24 mouse cellular contexts compared by ENCODE assay signal in the genomic region with DNA sequence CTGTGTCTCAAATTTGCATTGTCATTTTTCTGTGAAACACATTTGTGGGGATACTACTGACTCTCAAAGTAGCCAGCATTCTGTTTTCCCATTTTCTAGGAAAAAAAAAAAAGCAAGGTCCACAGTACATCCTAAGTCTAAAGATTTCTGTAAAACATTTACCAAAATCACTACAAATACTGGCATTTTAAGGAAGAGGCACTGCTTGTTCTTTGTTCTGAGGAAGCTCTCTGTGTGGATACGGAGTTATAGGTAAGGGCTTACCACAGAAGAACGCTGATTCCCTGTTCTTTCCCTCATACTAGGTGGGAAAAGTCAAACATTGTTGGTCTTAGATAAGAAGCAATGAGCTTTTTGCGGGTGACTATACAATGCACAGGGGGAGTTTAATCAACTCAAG. TPM values are rescaled to one million over a fixed set of nuclear protein-coding genes. Genes with fewer than 3 reads are reported as not detected.
DNase-seq lines count a peak whose midpoint lies in the region; ATAC-seq and TF ChIP-seq lines count a peak whose summit lies in the region.
"Had no signal": no experiment of that assay in that cellular context is flagged by ENCODE, and none has a peak within 500 bp of the region (broad histone marks: within the 10 kb centered on the region; RNA-seq: fewer than 3 reads in every experiment).

A gene (plus strand): TSS at position 197 of the 400 bp plus-strand sequence.

- peak; percentile 91 for DNase-seq in kidney, adult 2 months
- no peak for DNase-seq in kidney, adult 11 months
- peak; percentile 93 for DNase-seq in liver, adult 2 months (ENCODE audit: extremely low read depth, low read depth, low spot score)
- DNase-seq in liver, embryonic 11.5 days (ENCODE audit: low spot score): no peak
- DNase-seq in yolk sac, embryonic 10.5 days (ENCODE audit: low spot score): peak; percentile 14
- DNase-seq: adrenal gland, postnatal 10 days; cerebellum, adult 11 months; cerebellum, adult 9-10 months; cerebellum, postnatal 25 days; gastrocnemius, postnatal 36 days; heart, adult 11 months; heart, postnatal 36 days had no signal

- no peak for TF ChIP-seq CTCF in kidney, adult 2 months (conservative IDR thresholded peaks at IDR 0.05; ENCODE audit: insufficient read depth, insufficient read length, low read depth, low read length)
- TF ChIP-seq CTCF in liver, adult 2 months (IDR thresholded peaks at IDR 0.05; ENCODE audit: low read depth, low read length): no peak

- peaks cover 7% of the 10 kb centered on the region; the same call in 1 of the 2 replicates for H3K4me1 ChIP-seq in kidney, adult 2 months (ENCODE audit: control insufficient read depth, insufficient read depth, low read length)
- peaks cover 15% of the 10 kb centered on the region; the same call in 1 of the 2 replicates for H3K4me1 ChIP-seq in liver, adult 2 months (ENCODE audit: control insufficient read depth, insufficient read depth, low read length)
- no peaks in the 10 kb centered on the region for H3K4me1 ChIP-seq in liver, embryonic 11.5 days (replicated peaks; ENCODE audit: control insufficient read depth, insufficient read depth, low read length)
- H3K4me1 ChIP-seq in kidney, embryonic 15.5 days: no peaks in the 10 kb centered on the region
- H3K4me1 ChIP-seq: embryonic facial prominence, embryonic 12.5 days; forebrain, embryonic 15.5 days; heart, embryonic 13.5 days had no signal

- 42% methylated on average over 3 of the region's 3 CpGs for WGBS in kidney, adult 2 months
- 16% methylated on average over 3 of the region's 3 CpGs for WGBS in liver, adult 2 months
- WGBS in liver, embryonic 11.5 days: 48% methylated on average over 3 of the region's 3 CpGs
- 72% methylated on average over 3 of the region's 3 CpGs for WGBS in kidney, embryonic 15.5 days

- TF ChIP-seq POLR2A in kidney, adult 2 months (IDR thresholded peaks at IDR 0.05; ENCODE audit: low read depth, low read length): peak; percentile 38
- TF ChIP-seq POLR2A in liver, adult 2 months (IDR thresholded peaks at IDR 0.05; ENCODE audit: extremely low read depth, insufficient read depth, low read length): no peak

- peak within 1 kb of the TSS; percentile 98 for H3K27ac ChIP-seq in kidney, adult 2 months (ENCODE audit: insufficient read depth, low read depth, low read length)
- peak within 1 kb of the TSS; percentile 80 for H3K27ac ChIP-seq in liver, adult 2 months (replicated peaks; ENCODE audit: insufficient read depth, low read depth, low read length)
- no peak within 1 kb of the TSS for H3K27ac ChIP-seq in liver, embryonic 11.5 days (ENCODE audit: low read depth, low read length)
- no peak within 1 kb of the TSS for H3K27ac ChIP-seq in kidney, embryonic 15.5 days
- H3K27ac ChIP-seq: embryonic facial prominence, embryonic 12.5 days; forebrain, embryonic 15.5 days; heart, embryonic 13.5 days had no signal

- no peaks in the 10 kb centered on the region for H3K27me3 ChIP-seq in kidney, adult 2 months (replicated peaks; ENCODE audit: control insufficient read depth, insufficient read depth, low read length)
- no peaks in the 10 kb centered on the region for H3K27me3 ChIP-seq in liver, adult 2 months (ENCODE audit: control insufficient read depth, insufficient read depth, low read length)
- H3K27me3 ChIP-seq in liver, embryonic 11.5 days (replicated peaks; ENCODE audit: control insufficient read depth, insufficient read depth, low read length): no peaks in the 10 kb centered on the region
- no peaks in the 10 kb centered on the region for H3K27me3 ChIP-seq in kidney, embryonic 15.5 days
- H3K27me3 ChIP-seq: embryonic facial prominence, embryonic 12.5 days; forebrain, embryonic 15.5 days; heart, embryonic 13.5 days had no signal

- ATAC-seq in liver, embryonic 11.5 days (replicated peaks; ENCODE audit: low FRiP score): no peak
- ATAC-seq in kidney, embryonic 15.5 days (replicated peaks; ENCODE audit: low FRiP score): 0 out of 2 replicates have a peak, but pooled peaks have one; percentile 40
- no peak for ATAC-seq in megakaryocyte, adult 5-6 weeks (ENCODE audit: poor library complexity, severe bottlenecking)
- ATAC-seq: forebrain, embryonic 15.5 days had no signal

- H3K4me2 ChIP-seq in liver, embryonic 11.5 days: no peak within 1 kb of the TSS
- H3K4me2 ChIP-seq in kidney, embryonic 15.5 days: no peak within 1 kb of the TSS
- H3K4me2 ChIP-seq: embryonic facial prominence, embryonic 12.5 days; forebrain, embryonic 15.5 days; heart, embryonic 13.5 days had no signal

- peak within 1 kb of the TSS; percentile 70; the same call in 1 of the 2 replicates for H3K9ac ChIP-seq in liver, adult 2 months (ENCODE audit: low read depth, low read length)
- H3K9ac ChIP-seq in liver, embryonic 11.5 days (ENCODE audit: low read depth, low read length): no peak within 1 kb of the TSS
- H3K9ac ChIP-seq in kidney, embryonic 15.5 days: no peak within 1 kb of the TSS
- H3K9ac ChIP-seq: embryonic facial prominence, embryonic 12.5 days; forebrain, embryonic 15.5 days; heart, embryonic 13.5 days had no signal

- H3K4me3 ChIP-seq in kidney, adult 2 months (ENCODE audit: insufficient read depth, low read depth, low read length): peak within 1 kb of the TSS; percentile 51
- peak within 1 kb of the TSS; percentile 67 for H3K4me3 ChIP-seq in liver, adult 2 months (ENCODE audit: insufficient read depth, low read depth, low read length)
- H3K4me3 ChIP-seq in liver, embryonic 11.5 days (ENCODE audit: low read depth, low read length): no peak within 1 kb of the TSS
- H3K4me3 ChIP-seq in kidney, embryonic 15.5 days (replicated peaks): no peak within 1 kb of the TSS
- H3K4me3 ChIP-seq: embryonic facial prominence, embryonic 12.5 days; forebrain, embryonic 15.5 days; heart, embryonic 13.5 days had no signal

- H3K36me3 ChIP-seq in kidney, adult 2 months (ENCODE audit: control insufficient read depth, insufficient read depth, low read length): no peaks in the 10 kb centered on the region
- H3K36me3 ChIP-seq in liver, adult 2 months (ENCODE audit: control insufficient read depth, insufficient read depth, low read length): peaks cover 3% of the 10 kb centered on the region; the same call in 1 of the 2 replicates
- no peaks in the 10 kb centered on the region for H3K36me3 ChIP-seq in liver, embryonic 11.5 days (ENCODE audit: control insufficient read depth, insufficient read depth, low read length)
- no peaks in the 10 kb centered on the region for H3K36me3 ChIP-seq in kidney, embryonic 15.5 days
- H3K36me3 ChIP-seq: embryonic facial prominence, embryonic 12.5 days; forebrain, embryonic 15.5 days; heart, embryonic 13.5 days had no signal

- H3K9me3 ChIP-seq in liver, embryonic 11.5 days (ENCODE audit: control insufficient read depth, low read length): no peaks in the 10 kb centered on the region
- H3K9me3 ChIP-seq in kidney, embryonic 15.5 days (replicated peaks): no peaks in the 10 kb centered on the region
- H3K9me3 ChIP-seq: embryonic facial prominence, embryonic 12.5 days; forebrain, embryonic 15.5 days; heart, embryonic 13.5 days had no signal

- no peaks in the 10 kb centered on the region; the same call in 1 of the 2 replicates for H3K79me2 ChIP-seq in liver, adult 2 months (ENCODE audit: control insufficient read depth, insufficient read depth, low read length)

RNA-seq across cellular contexts. Expression of the gene that starts here (rescaled TPM):
- polyA plus RNA-seq in kidney, adult 2 months (2012; rRNA removed): 1,454 and 1,674 TPM in 2 replicates
- 146 and 154 TPM in 2 replicates for total RNA-seq in liver, adult 2 months (2014; rRNA removed)
- 67.6 and 93.4 TPM in 2 replicates for polyA plus RNA-seq in liver, adult 2 months (2012; rRNA removed)
- polyA plus RNA-seq in liver, embryonic 11.5 days (2014; fragmentation: Nextera tagmentation; extraction: Ambion mirVana): 0.19 and 0.25 TPM in 2 replicates
- 57.5 and 58.1 TPM in 2 replicates for polyA plus RNA-seq in kidney, embryonic 15.5 days (2015; fragmentation: Nextera tagmentation; extraction: Ambion mirVana)
- total RNA-seq in megakaryocyte, adult 5-6 weeks (2015): not detected in 2 replicates
- total RNA-seq in megakaryocyte, adult 5-6 weeks (2017): not detected in 2 replicates
- total RNA-seq: gastrocnemius, adult 8-10 months; gastrocnemius, postnatal 36 days; heart, postnatal 36 days; MEL had no signal
- polyA plus RNA-seq: brain, embryonic 14.5 days; C2C12; cortical plate, adult 2 months; embryonic facial prominence, embryonic 12.5 days; forebrain, embryonic 11.5 days; forebrain, embryonic 15.5 days; heart, embryonic 13.5 days; heart, postnatal 0 days had no signal

Comparison
In these comparisons a context has a peak if more than half of its experiments do, and no peak if none do; other contexts are left out.
1. RNA of the gene that starts here (total RNA-seq): 146 to 154 TPM in liver, adult 2 months; not detected in megakaryocyte, adult 5-6 weeks; every median in the first group is over 100 times any median in the second.
2. RNA of the gene that starts here (polyA plus RNA-seq): 1,454 to 1,674 TPM in kidney, adult 2 months, 67.6 to 93.4 TPM in liver, adult 2 months and 57.5 to 58.1 TPM in kidney, embryonic 15.5 days; 0.19 to 0.25 TPM in liver, embryonic 11.5 days; every median in the first group is over 10 times any median in the second.
3. RNA of the gene that starts here (polyA plus RNA-seq): 1,454 to 1,674 TPM in kidney, adult 2 months; 67.6 to 93.4 TPM in liver, adult 2 months and 57.5 to 58.1 TPM in kidney, embryonic 15.5 days; every median in the first group is over 10 times any median in the second.
4. DNase-seq: peak in kidney, adult 2 months (single experiment), liver, adult 2 months (single experiment) and yolk sac, embryonic 10.5 days (single experiment); none in kidney, adult 11 months (single experiment) and liver, embryonic 11.5 days (single experiment).
5. H3K27ac ChIP-seq: peak in kidney, adult 2 months (single experiment) and liver, adult 2 months (single experiment); none in liver, embryonic 11.5 days (single experiment) and kidney, embryonic 15.5 days (single experiment).
6. H3K4me3 ChIP-seq: peak in kidney, adult 2 months (single experiment) and liver, adult 2 months (single experiment); none in liver, embryonic 11.5 days (single experiment) and kidney, embryonic 15.5 days (single experiment).